Mouse (Mus musculus) lung, postnatal 0 days (tissue): ENCODE measurements around the gene Tgtp2. TPM values are rescaled to one million over a fixed set of nuclear protein-coding genes. Genes with fewer than 3 reads are reported as not detected.
A peak's percentile ranks its signal among the peaks of the same experiment; 100 is the strongest.

ENCODE experiments used
- ATAC-seq: fragments of 200-750 bp; cut with Nextera tagmentation; 2 replicates; pipeline ENCODE4 v1.8.0; 2017; ENCODE audit warnings: moderate library complexity
- DNase-seq: peaks from one replicate; pipeline ENCODE4 v3.0.0-alpha.2; 2016; ENCODE audit warnings: low spot score
- H3K27ac ChIP-seq: fragments of 300-500 bp; sonication (generic); 2 replicates; pipeline ENCODE4 v1.5.1; 2014; ENCODE audit warnings: antibody characterized with exemption, mild to moderate bottlenecking, low read length, mixed read lengths
- H3K27me3 ChIP-seq: fragments of 300-500 bp; sonication (generic); replicated peaks from 2 replicates; pipeline ENCODE4 v1.6.1; 2014; ENCODE audit warnings: low read length, mixed read lengths; ENCODE audit not compliant: insufficient read depth
- H3K36me3 ChIP-seq: fragments of 300-500 bp; sonication (generic); 2 replicates; pipeline ENCODE4 v1.6.1; 2014; ENCODE audit warnings: low read length, mixed read lengths; ENCODE audit not compliant: insufficient read depth
- H3K4me1 ChIP-seq: fragments of 300-500 bp; sonication (generic); 2 replicates; pipeline ENCODE4 v1.6.1; 2014; ENCODE audit warnings: antibody characterized with exemption, low read depth, low read length, mixed read lengths; ENCODE audit not compliant: insufficient read depth
- H3K4me2 ChIP-seq: fragments of 300-500 bp; sonication (generic); replicated peaks from 2 replicates; pipeline ENCODE4 v1.6.1; 2014; ENCODE audit warnings: low read depth, mild to moderate bottlenecking, low read length, moderate library complexity, mixed read lengths
- H3K4me3 ChIP-seq: fragments of 300-500 bp; sonication (generic); 2 replicates; pipeline ENCODE4 v1.5.1; 2014; ENCODE audit warnings: low read depth, low read length
- H3K9ac ChIP-seq: fragments of 300-500 bp; sonication (generic); replicated peaks from 2 replicates; pipeline ENCODE4 v1.6.1; 2014; ENCODE audit warnings: low read depth, mild to moderate bottlenecking
- H3K9me3 ChIP-seq: fragments of 300-500 bp; sonication (generic); 2 replicates; pipeline ENCODE4 v1.6.1; 2016; ENCODE audit warnings: low read length, mixed read lengths
- CTCF ChIP-seq: IDR thresholded peaks from 2 replicates; pipeline ENCODE4 v1.5.1; 2016; ENCODE audit warnings: antibody characterized with exemption, mild to moderate bottlenecking
- EP300 ChIP-seq: IDR thresholded peaks from 2 replicates; pipeline ENCODE4 v1.6.1; 2016; ENCODE audit warnings: antibody characterized with exemption, mild to moderate bottlenecking, control low read depth
- WGBS: fragments of 180-500 bp; shearing (Covaris S2); extraction: QIAGEN DNeasy Blood & Tissue Kit; methylation state at CpG from one replicate; pipeline ENCODE4 v1.1.7; 2014; 5-methylcytosine and 5-hydroxymethylcytosine counted together
- polyA plus RNA-seq: library from polyadenylated mRNA; unstranded; fragments of >200 nt; fragmentation: Nextera tagmentation; extraction: Ambion mirVana; gene quantifications from 2 replicates; pipeline ENCODE4 v1.2.1, GENCODE M21; 2015

The Tgtp2 gene
- polyA plus RNA-seq, 1 experiment from 2014 or later, result 4.9 TPM

- TF ChIP-seq EP300 (no peak), CTCF (peak; percentile 93)
- H3K36me3 ChIP-seq, result no peaks in the 10 kb centered on the region
- ATAC-seq (peak; percentile 75), DNase-seq (peak; percentile 91)
- H3K4me2 ChIP-seq, result no peak overlapping the region
- H3K4me3 ChIP-seq, result no peak overlapping the region
- no peaks in the 10 kb centered on the region for H3K4me1 ChIP-seq
- WGBS, result 6% methylated on average over 8 of the region's 8 CpGs
- no peaks in the 10 kb centered on the region for H3K9me3 ChIP-seq
- no peak overlapping the region for H3K27ac ChIP-seq
- no peak overlapping the region for H3K9ac ChIP-seq
- H3K27me3 ChIP-seq, result no peaks in the 10 kb centered on the region
Measured at GRCm38 (mm10) chr11:49103047-49103693, 39.2 kb upstream of the Tgtp2 start.

DNA sequence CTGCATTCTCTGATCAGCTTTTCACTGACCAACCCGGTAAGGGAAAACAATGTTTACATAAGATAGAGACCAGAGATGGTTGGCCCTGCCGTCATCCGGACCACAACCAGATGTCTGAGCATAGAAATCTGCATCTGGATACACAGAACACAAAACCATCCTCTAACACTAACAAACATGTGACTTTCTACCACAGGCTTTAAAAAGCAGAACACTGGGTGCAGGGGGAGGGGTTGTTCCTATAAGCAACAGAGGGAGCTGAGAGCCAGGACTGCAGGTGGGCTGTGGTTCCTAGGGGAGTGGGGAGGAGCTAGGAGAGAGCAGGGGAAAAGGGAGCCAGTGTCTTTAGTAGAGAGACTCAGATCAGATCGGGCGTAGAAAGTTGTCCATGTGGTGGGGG lies 37.5 kb upstream of the Tgtp2 start:
- Histone ChIP-seq H3K27me3 (no peaks in the 10 kb centered on the region), H3K36me3 (no peaks in the 10 kb centered on the region), H3K9me3 (no peaks in the 10 kb centered on the region), H3K27ac (no peak overlapping the region), H3K4me3 (no peak overlapping the region), H3K4me2 (no peak overlapping the region), H3K9ac (no peak overlapping the region), H3K4me1 (no peaks in the 10 kb centered on the region)
- 24% methylated on average over 5 of the region's 5 CpGs for WGBS
- ATAC-seq (no peak), DNase-seq (no peak)
- TF ChIP-seq EP300, result no peak
- TF ChIP-seq CTCF, result no peak

GRCm38 (mm10) chr11:49100409-49100808 lies 36.4 kb upstream of the Tgtp2 start:
- no peak for ATAC-seq
- H3K9me3 ChIP-seq, result no peaks in the 10 kb centered on the region

DNA sequence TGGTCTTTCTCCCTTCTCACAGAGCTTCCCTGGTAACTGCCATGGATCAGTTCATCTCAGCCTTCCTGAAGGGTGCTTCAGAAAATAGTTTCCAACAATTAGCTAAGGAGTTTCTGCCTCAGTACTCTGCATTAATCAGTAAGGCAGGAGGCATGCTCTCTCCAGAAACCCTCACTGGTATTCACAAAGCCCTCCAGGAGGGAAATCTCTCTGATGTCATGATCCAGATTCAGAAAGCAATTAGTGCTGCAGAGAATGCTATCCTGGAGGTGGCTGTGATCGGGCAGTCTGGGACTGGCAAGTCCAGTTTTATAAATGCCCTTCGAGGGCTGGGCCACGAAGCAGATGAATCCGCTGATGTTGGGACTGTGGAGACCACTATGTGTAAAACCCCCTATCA lies 31.4 kb upstream of the Tgtp2 start:
- TF ChIP-seq EP300 (no peak), CTCF (no peak)
- H3K4me2 ChIP-seq, result no peak overlapping the region

More at GRCm38 (mm10) chr11:49100409-49100808, 36.4 kb upstream of the Tgtp2 start:
- Histone ChIP-seq H3K4me3 (no peak overlapping the region), H3K27me3 (no peaks in the 10 kb centered on the region), H3K4me1 (no peaks in the 10 kb centered on the region), H3K36me3 (no peaks in the 10 kb centered on the region), H3K4me2 (no peak overlapping the region), H3K9ac (no peak overlapping the region), H3K27ac (no peak overlapping the region)
- WGBS, result 75% methylated on average over 3 of the region's 3 CpGs
- DNase-seq, result no peak
- no peak for TF ChIP-seq EP300
- TF ChIP-seq CTCF, result no peak

DNA sequence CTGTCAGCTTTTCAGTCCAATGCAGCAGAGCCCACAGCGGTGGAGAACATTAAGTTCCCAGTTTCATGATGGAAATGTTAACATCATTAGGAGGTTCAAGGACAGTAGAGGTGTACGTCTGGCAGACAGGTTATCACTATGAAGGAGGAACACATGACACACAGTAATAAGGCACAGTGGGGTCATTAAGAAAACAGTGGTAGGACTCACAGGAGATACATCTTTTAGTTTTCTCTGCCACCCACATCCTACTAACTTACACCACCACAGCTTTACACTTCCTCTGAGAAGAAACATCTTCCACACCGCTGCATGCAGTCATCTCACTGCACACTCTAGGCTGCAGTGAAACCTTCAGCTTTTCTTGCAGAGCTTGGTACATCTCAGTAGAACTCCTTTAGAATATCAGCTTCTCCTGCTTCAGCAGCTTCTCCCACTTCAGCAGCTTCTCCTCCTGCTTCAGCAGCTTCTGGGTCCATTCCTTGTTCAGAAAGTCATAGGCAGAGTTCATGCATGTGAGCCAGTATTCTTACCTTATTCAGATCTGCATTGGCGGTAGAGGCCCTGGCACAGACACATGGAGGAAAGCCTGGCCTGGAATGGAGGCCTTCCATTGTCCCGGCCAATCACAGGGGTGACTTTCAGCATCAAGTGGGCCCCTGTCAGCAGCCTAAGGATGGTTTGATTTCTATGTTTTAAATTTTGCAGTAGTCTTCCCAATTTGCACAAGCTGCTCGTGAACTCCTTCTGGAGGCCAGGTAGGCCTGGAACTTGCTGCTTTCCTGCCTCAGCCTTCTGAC lies 30.1 kb upstream of the Tgtp2 start:
- no peak overlapping the region for H3K9ac ChIP-seq
- DNase-seq (no peak), ATAC-seq (no peak)
- H3K36me3 ChIP-seq, result no peaks in the 10 kb centered on the region
- no peak overlapping the region for H3K4me3 ChIP-seq
- H3K27ac ChIP-seq, result no peak overlapping the region
- WGBS, result 80% methylated on average over 6 of the region's 6 CpGs
- H3K9me3 ChIP-seq, result no peaks in the 10 kb centered on the region
- TF ChIP-seq EP300, result no peak
- no peak for TF ChIP-seq CTCF
- no peaks in the 10 kb centered on the region for H3K27me3 ChIP-seq
- H3K4me1 ChIP-seq, result no peaks in the 10 kb centered on the region
- H3K4me2 ChIP-seq, result no peak overlapping the region

More for the DNA sequence above, 31.4 kb upstream of the Tgtp2 start:
- H3K4me3 ChIP-seq, result no peak overlapping the region
- no peaks in the 10 kb centered on the region for H3K4me1 ChIP-seq
- H3K9me3 ChIP-seq, result no peaks in the 10 kb centered on the region
- no peaks in the 10 kb centered on the region for H3K27me3 ChIP-seq
- no peak overlapping the region for H3K27ac ChIP-seq
- ATAC-seq, result no peak
- no peaks in the 10 kb centered on the region for H3K36me3 ChIP-seq
- 90% methylated on average over 4 of the region's 4 CpGs for WGBS
- no peak for DNase-seq
- no peak overlapping the region for H3K9ac ChIP-seq

- Histone ChIP-seq H3K36me3 (no peaks in the 10 kb centered on the region), H3K9me3 (no peaks in the 10 kb centered on the region), H3K4me2 (no peak overlapping the region), H3K9ac (no peak overlapping the region), H3K27ac (no peak overlapping the region), H3K4me1 (0 out of 2 replicates have a peak, but pooled peaks cover 6% of the 10 kb centered on the region), H3K27me3 (no peaks in the 10 kb centered on the region), H3K4me3 (no peak overlapping the region)
- WGBS, result 63% methylated on average over 2 of the region's 2 CpGs
- no peak for DNase-seq
- no peak for ATAC-seq
- TF ChIP-seq CTCF (no peak), EP300 (no peak)
Measured at GRCm38 (mm10) chr11:49092786-49093185, 28.8 kb upstream of the Tgtp2 start.
